Mouse (Mus musculus): ENCODE results near the gene Llgl2. TPM values are rescaled to one million over a fixed set of nuclear protein-coding genes. Genes with fewer than 3 reads are reported as not detected.
A peak's percentile ranks its signal among the peaks of the same experiment; 100 is the strongest.

The Llgl2 gene
- total RNA-seq, 2 experiments from 2014 or later: 2.3 to 3.6 TPM

DNA sequence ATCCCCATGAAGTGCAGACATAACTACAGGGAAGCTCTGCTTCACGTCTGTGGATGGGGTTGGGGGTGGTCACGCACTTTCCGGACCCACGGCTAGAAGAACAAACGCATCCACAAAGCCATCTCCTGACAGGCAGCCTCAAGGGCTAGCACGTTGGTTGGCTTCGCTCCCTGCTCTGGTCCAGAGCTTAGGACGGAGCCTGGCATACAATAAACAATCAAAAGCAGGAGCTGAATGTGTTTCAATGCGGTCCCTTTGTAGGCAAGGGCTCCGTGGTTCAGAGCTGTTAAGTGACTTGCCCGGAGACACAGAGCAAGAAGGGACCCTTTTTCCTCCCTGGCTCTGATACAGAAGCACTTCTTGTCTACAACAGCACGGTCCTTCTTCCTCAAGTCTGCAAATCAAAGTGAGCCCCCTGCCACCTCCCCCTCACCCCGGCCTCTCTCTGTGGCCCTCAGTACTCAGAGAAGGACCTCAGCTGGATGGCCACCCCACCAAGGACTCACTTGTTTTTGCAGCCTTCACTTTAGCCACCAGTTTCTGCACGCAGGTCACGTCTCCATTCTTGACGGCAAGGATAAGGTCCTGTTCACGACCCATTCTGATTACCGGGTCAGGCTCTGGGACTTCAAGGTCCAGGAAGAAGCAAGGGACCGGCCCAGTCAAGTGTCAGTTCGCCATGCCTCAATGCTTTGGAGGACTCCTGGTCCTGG lies 12.3 kb upstream of the Llgl2 start:
- H3K27ac ChIP-seq: peak overlapping the region; percentile 61
- TF ChIP-seq CTCF (IDR thresholded peaks at IDR 0.05): no peak
- no peak for DNase-seq (ENCODE audit: extremely low spot score in 1 of 2, low spot score in 2 of 2)
- peak overlapping the region; percentile 73 for H3K4me3 ChIP-seq
- intact Hi-C loops (cut with DNase I): loop anchor here (2.0 to 10.0 kb wide), 2 partner anchors 31 to 317 kb away; partner anchors contain the start of gene Nt5c

DNA sequence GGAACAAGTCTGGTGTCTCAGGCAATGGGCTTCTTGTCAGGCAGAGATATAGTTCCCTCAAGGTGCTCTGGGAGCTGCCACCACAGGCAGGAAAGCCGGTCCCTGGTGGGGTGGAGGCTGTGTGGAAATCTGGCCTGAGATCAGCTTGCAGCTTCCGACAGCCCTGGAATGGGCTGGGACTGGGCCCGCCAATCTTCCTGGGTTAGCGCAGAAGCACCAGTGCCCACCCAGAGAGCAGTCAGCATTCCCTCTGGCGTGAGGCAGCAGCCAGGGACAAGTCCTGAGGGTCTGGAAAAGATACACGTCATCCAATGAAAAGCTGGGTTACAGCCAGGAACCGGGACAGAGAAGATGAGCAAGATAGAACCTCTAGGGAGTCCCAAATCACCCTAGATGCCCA lies 11.8 kb upstream of the Llgl2 start:
- DNase-seq (ENCODE audit: extremely low spot score in 1 of 2, low spot score in 2 of 2): no peak
- Histone ChIP-seq H3K27ac (peak overlapping the region; percentile 61), H3K4me3 (peak overlapping the region; percentile 73)
- no peak for TF ChIP-seq CTCF (IDR thresholded peaks at IDR 0.05)
- intact Hi-C loops (cut with DNase I): loop anchor here (2.0 to 10.0 kb wide), 2 partner anchors 31 to 317 kb away; partner anchors contain the start of gene Nt5c

- Histone ChIP-seq H3K4me3 (peak overlapping the region; percentile 73), H3K27ac (peak overlapping the region; percentile 66)
- intact Hi-C loops (cut with DNase I): loop anchor here (1.0 to 10.0 kb wide), 3 partner anchors 32 to 318 kb away; partner anchors contain the start of gene Nt5c
- DNase-seq (ENCODE audit: extremely low spot score in 1 of 2, low spot score in 2 of 2): no peak
- TF ChIP-seq CTCF (IDR thresholded peaks at IDR 0.05): no peak
These were observed 11.1 kb upstream of the Llgl2 start for GRCm38 (mm10) chr11:115812533-115813420.

DNA sequence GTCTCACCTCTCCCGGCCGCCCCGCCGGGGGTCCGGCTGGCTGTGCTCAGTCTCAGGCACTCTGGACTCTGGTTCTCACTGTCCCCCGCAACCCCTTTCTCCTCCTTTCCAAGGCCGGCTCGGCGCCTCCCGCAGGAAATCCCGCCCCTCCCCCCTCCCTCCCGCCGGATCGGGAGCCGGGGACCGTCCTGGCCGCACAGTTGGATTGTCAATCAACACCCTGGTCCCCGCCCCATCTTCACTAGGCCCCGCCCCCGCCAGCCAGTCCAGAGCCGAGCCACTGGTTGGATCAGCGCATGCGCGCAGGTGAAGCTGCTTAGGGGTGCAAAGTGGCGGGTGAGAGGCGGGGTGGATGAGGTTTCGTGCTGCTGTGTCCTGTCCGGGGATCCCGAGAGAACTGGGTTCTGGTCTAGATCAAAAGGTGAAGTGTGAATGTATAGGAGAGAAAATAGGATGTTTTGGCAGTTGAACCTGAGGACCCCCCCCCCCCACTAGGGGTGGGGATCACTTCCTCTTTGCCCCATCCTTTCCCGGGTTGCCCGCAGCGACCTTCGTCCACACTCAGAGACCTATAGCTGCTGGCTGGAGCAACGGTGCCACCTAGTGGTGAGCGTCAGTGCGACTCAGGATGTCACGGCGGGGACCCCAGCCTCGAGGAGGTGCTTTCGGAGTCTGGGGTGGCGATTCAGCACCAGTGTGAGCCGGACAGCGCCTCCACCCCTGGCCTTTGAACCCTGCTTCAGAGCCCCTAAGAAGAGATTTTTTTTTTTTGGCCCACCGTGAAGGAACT lies 10.1 kb upstream of the Llgl2 start, which contains the start of gene Caskin2:
Caskin2 (minus strand) TSS at position 133 of the 790 bp plus-strand sequence.
- Histone ChIP-seq H3K27ac (peak within 1 kb of the TSS; percentile 66), H3K4me3 (peak within 1 kb of the TSS; percentile 73)
- DNase-seq (ENCODE audit: extremely low spot score in 1 of 2, low spot score in 2 of 2): peak; percentile 88 to 90
- intact Hi-C loops (cut with DNase I): loop anchor here (1.0 to 10.0 kb wide), 5 partner anchors 33 to 319 kb away; partner anchors contain the start of gene Nt5c
- peak; percentile 93 for TF ChIP-seq CTCF (IDR thresholded peaks at IDR 0.05)

DNA sequence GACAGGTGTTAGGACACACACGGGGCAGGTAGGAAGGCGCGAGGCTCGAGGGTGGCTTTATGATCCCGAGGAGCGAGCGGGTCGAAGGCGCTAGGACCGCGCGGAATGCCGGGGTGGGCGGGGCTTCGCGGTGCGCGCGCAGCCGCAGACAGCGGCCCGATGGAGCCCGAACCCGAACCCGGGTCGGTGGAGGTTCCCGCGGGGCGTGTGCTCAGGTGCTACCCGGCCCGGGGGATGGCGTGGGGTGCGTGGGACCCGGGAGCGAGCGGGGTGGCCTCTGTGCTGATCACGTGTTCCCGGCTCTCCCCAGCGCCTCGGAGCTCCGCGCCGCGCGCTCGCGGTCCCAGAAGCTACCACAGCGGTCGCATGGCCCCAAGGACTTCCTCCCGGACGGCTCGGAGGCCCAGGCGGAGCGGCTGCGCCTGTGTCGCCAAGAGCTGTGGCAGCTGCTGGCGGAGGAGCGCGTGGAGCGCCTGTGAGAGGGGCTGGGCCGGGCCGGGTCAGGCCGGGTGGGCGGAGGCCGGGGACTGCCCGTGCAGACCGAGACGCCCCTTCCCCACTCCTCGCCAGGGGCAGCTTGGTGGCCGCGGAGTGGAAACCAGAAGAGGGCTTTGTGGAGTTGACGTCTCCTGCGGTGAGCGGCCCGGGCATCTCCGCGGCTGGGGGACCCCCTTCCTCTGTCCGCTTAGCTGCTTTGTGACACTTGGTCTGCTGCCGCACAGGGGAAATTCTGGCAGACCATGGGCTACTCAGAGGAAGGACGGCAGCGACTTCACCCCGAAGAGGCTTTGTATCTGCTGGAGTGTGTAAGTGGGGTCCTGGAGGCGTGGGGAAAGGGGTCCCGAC lies 9.0 kb upstream of the Llgl2 start, which contains the start of gene Tsen54:
Tsen54 (plus strand) TSS at position 120 of the 846 bp plus-strand sequence.
- Histone ChIP-seq H3K4me3 (peak within 1 kb of the TSS; percentile 73), H3K27ac (peak within 1 kb of the TSS; percentile 55)
- intact Hi-C loops (cut with DNase I): loop anchor here (1.0 to 10.0 kb wide), 3 partner anchors 93 to 320 kb away; partner anchors contain the start of gene Nt5c
- peak; percentile 87 to 91 for DNase-seq (ENCODE audit: extremely low spot score in 1 of 2, low spot score in 2 of 2)
- TF ChIP-seq CTCF (IDR thresholded peaks at IDR 0.05): no peak; the same call in 1 of the 2 replicates

- no peak for DNase-seq (ENCODE audit: extremely low spot score in 1 of 2, low spot score in 2 of 2)
- TF ChIP-seq CTCF (IDR thresholded peaks at IDR 0.05): peak; percentile 17
- H3K4me3 ChIP-seq: no peak overlapping the region
- no peak overlapping the region for H3K27ac ChIP-seq
- intact Hi-C loops (cut with DNase I): loop anchor here (10.0 kb wide), 1 partner anchor 323 kb away; the partner anchor contains the start of gene Nt5c
These were observed 6.5 kb upstream of the Llgl2 start for GRCm38 (mm10) chr11:115817331-115817730.

GRCm38 (mm10) chr11:115819915-115820623 lies 3.8 kb upstream of the Llgl2 start:
- no peak overlapping the region for H3K4me3 ChIP-seq
- no peak for TF ChIP-seq CTCF (IDR thresholded peaks at IDR 0.05)
- H3K27ac ChIP-seq: no peak overlapping the region
- intact Hi-C loops (cut with DNase I): loop anchor here (10.0 kb wide), 1 partner anchor 325 kb away; the partner anchor contains the start of gene Nt5c
- no peak for DNase-seq (ENCODE audit: extremely low spot score in 1 of 2, low spot score in 2 of 2)

GRCm38 (mm10) chr11:115821001-115821400 lies 2.8 kb upstream of the Llgl2 start:
- intact Hi-C loops (cut with DNase I): no loop called here
- Histone ChIP-seq H3K4me3 (no peak overlapping the region), H3K27ac (no peak overlapping the region)
- TF ChIP-seq CTCF (IDR thresholded peaks at IDR 0.05): no peak
- no peak for DNase-seq (ENCODE audit: extremely low spot score in 1 of 2, low spot score in 2 of 2)

DNA sequence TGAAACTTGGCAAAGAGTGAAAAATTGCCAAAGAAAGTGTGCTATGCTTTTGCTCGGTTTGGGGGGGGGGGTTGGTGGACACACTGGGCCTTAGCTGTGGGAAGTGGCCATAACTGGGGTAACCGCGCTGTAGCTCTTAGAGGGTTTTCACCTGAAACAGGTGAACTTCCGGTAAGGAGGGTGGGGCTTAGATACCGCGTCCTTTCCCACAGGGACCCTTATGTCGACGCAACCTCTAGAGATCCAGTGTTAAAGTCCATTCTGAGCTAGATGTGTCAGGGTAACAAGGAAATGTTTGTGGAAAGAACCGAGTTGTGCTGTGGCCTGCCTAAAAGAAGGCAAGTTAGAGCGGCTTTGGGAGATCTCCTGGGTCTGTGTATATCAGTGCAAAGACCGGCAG lies 964 bp downstream of the Llgl2 start:
- no peak for DNase-seq (ENCODE audit: extremely low spot score in 1 of 2, low spot score in 2 of 2)
- no peak overlapping the region for H3K27ac ChIP-seq
- no peak for TF ChIP-seq CTCF (IDR thresholded peaks at IDR 0.05)
- intact Hi-C loops (cut with DNase I): no loop called here
- no peak overlapping the region for H3K4me3 ChIP-seq

DNA sequence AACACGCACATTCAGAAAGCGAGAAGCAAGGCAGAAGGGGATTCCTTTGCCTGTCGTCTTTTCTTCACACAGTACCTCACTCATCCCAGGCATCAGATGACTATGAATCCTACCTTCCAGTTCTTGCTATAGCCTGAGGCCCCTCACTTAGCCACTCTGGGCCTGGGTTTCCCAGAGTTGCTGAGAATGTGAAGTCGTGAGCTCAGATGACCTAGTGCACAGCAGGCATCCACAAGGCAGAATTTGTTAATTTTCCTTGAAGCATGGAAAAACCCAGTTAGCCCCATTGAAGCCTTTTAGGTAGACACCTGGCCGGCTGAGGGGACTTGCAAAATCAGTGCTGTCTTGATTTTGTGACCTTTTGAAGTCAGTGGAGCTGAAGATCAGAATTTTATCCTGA lies 2.6 kb downstream of the Llgl2 start:
- Histone ChIP-seq H3K4me3 (no peak overlapping the region), H3K27ac (no peak overlapping the region)
- no peak for TF ChIP-seq CTCF (IDR thresholded peaks at IDR 0.05)
- DNase-seq (ENCODE audit: extremely low spot score in 1 of 2, low spot score in 2 of 2): no peak
- intact Hi-C loops (cut with DNase I): no loop called here
